Mouse (Mus musculus): ENCODE data around the gene Tcp10a.
"Not testable (repeated sequence)": the region's sequence is repeated elsewhere in the genome, so short reads cannot be mapped to it uniquely, and the experiment has no call there.

Gene Tcp10a

GRCm38 (mm10) chr17:7324346-7324745 is at the start of gene Tcp10a:
Gene Tcp10a (plus strand): TSS chr17:7324646.
- DNase-seq = not testable (repeated sequence)

GRCm38 (mm10) chr17:7278702-7279242 is 45.7 kb upstream of the Tcp10a start:
- DNase-seq = no peak

GRCm38 (mm10) chr17:7279251-7279650 is 45.2 kb upstream of the Tcp10a start:
- DNase-seq = no peak

GRCm38 (mm10) chr17:7284297-7284910 is 40.0 kb upstream of the Tcp10a start:
- DNase-seq = peak; percentile 55 to 62

- DNase-seq = no peak
These were observed 39.2 kb upstream of the Tcp10a start for GRCm38 (mm10) chr17:7285292-7285691.

GRCm38 (mm10) chr17:7286422-7287050 is 37.9 kb upstream of the Tcp10a start:
- no peak for DNase-seq

- DNase-seq = no peak
These were observed 32.3 kb upstream of the Tcp10a start for GRCm38 (mm10) chr17:7292012-7292684.

- DNase-seq = peak in 1 of 2 experiments; percentile 26
These were observed 17.9 kb upstream of the Tcp10a start for GRCm38 (mm10) chr17:7306278-7307196.

GRCm38 (mm10) chr17:7315693-7316382 is 8.6 kb upstream of the Tcp10a start:
- DNase-seq = not testable (repeated sequence)

GRCm38 (mm10) chr17:7319789-7320188 is 4.7 kb upstream of the Tcp10a start:
- DNase-seq = not testable (repeated sequence)

GRCm38 (mm10) chr17:7326415-7326814 is 2.0 kb downstream of the Tcp10a start:
- not testable (repeated sequence) for DNase-seq

GRCm38 (mm10) chr17:7332745-7333144 is 8.3 kb downstream of the Tcp10a start:
- DNase-seq = not testable (repeated sequence)

- not testable (repeated sequence) for DNase-seq
These were observed 12.9 kb downstream of the Tcp10a start for GRCm38 (mm10) chr17:7337381-7337780.

GRCm38 (mm10) chr17:7348765-7349164 is 24.3 kb downstream of the Tcp10a start:
- DNase-seq = not testable (repeated sequence)

GRCm38 (mm10) chr17:7352596-7352995 is 28.1 kb downstream of the Tcp10a start, which contains the start of gene Ttll2:
Gene Ttll2 (minus strand): TSS chr17:7352696.
- DNase-seq = not testable (repeated sequence)

- not testable (repeated sequence) for DNase-seq
These were observed 35.4 kb downstream of the Tcp10a start for GRCm38 (mm10) chr17:7359806-7360205.

- DNase-seq = not testable (repeated sequence)
These were observed 36.5 kb downstream of the Tcp10a start for GRCm38 (mm10) chr17:7360749-7361465.

- DNase-seq = not testable (repeated sequence)
These were observed 41.2 kb downstream of the Tcp10a start for GRCm38 (mm10) chr17:7365615-7366014.

- not testable (repeated sequence) for DNase-seq
These were observed 41.8 kb downstream of the Tcp10a start for GRCm38 (mm10) chr17:7366265-7366664.

- not testable (repeated sequence) for DNase-seq
These were observed 42.4 kb downstream of the Tcp10a start for GRCm38 (mm10) chr17:7366676-7367374.

Data from lung, adult 18-20 months (tissue).